Mouse (Mus musculus) stomach, embryonic 16.5 days (tissue): Measurements from ENCODE around the gene Yars2. TPM values are rescaled to one million over a fixed set of nuclear protein-coding genes. Genes with fewer than 3 reads are reported as not detected.
"Not testable (repeated sequence)": the region's sequence is repeated elsewhere in the genome, so short reads cannot be mapped to it uniquely, and the experiment has no call there.

Experiments
- ATAC-seq: fragments of 200-750 bp; cut with Nextera tagmentation; 2 replicates; pipeline ENCODE4 v1.8.0; 2017; ENCODE audit warnings: moderate number of reproducible peaks, moderate TSS enrichment; ENCODE audit not compliant: insufficient read depth, low FRiP score
- H3K27ac ChIP-seq: fragments of 300-500 bp; sonication (generic); 2 replicates; pipeline ENCODE4 v1.5.1; 2014; ENCODE audit warnings: low read length
- H3K27me3 ChIP-seq: fragments of 300-500 bp; sonication (generic); 2 replicates; pipeline ENCODE4 v1.6.1; 2014; ENCODE audit warnings: low read length, control low read depth, mixed read lengths; ENCODE audit not compliant: control insufficient read depth, insufficient read depth
- H3K36me3 ChIP-seq: fragments of 300-500 bp; sonication (generic); 2 replicates; pipeline ENCODE4 v1.6.1; 2014; ENCODE audit warnings: low read length; ENCODE audit not compliant: control insufficient read depth, insufficient read depth
- H3K4me1 ChIP-seq: fragments of 300-500 bp; sonication (generic); 2 replicates; pipeline ENCODE4 v1.6.1; 2014; ENCODE audit warnings: low read length, control low read depth, mixed read lengths; ENCODE audit not compliant: control insufficient read depth, insufficient read depth
- H3K4me2 ChIP-seq: fragments of 300-500 bp; sonication (generic); 2 replicates; pipeline ENCODE4 v1.6.1; 2014; ENCODE audit warnings: low read depth, low read length, mixed read lengths
- H3K4me3 ChIP-seq: fragments of 300-500 bp; sonication (generic); replicated peaks from 2 replicates; pipeline ENCODE4 v1.5.1; 2014; ENCODE audit warnings: mild to moderate bottlenecking, low read length
- H3K9ac ChIP-seq: fragments of 300-500 bp; sonication (generic); 2 replicates; pipeline ENCODE4 v1.6.1; 2014; ENCODE audit warnings: low read length
- H3K9me3 ChIP-seq: fragments of 300-500 bp; sonication (generic); replicated peaks from 2 replicates; pipeline ENCODE4 v1.6.1; 2016; ENCODE audit warnings: low read length, control low read depth; ENCODE audit not compliant: control insufficient read depth
- WGBS: fragments of 180-500 bp; shearing (Covaris S2); extraction: QIAGEN DNeasy Blood & Tissue Kit; methylation state at CpG from one replicate; pipeline ENCODE4 v1.1.7; 2014; 5-methylcytosine and 5-hydroxymethylcytosine counted together
- polyA plus RNA-seq: library from polyadenylated mRNA; unstranded; fragments of >200 nt; fragmentation: Nextera tagmentation; extraction: Ambion mirVana; gene quantifications from 2 replicates; pipeline ENCODE4 v1.2.1, GENCODE M21; 2015

The Yars2 gene
- polyA plus RNA-seq, 1 experiment from 2014 or later: 28.8 TPM

GRCm38 (mm10) chr16:16273752-16274151, 29.0 kb upstream of the Yars2 start:
- Histone ChIP-seq H3K9ac (no peak overlapping the region), H3K9me3 (no peaks in the 10 kb centered on the region), H3K27ac (no peak overlapping the region), H3K4me2 (no peak overlapping the region), H3K27me3 (no peaks in the 10 kb centered on the region), H3K4me1 (no peaks in the 10 kb centered on the region), H3K4me3 (no peak overlapping the region), H3K36me3 (no peaks in the 10 kb centered on the region)
- WGBS: 85% methylated on average over 6 of the region's 6 CpGs
- ATAC-seq: no peak

DNA sequence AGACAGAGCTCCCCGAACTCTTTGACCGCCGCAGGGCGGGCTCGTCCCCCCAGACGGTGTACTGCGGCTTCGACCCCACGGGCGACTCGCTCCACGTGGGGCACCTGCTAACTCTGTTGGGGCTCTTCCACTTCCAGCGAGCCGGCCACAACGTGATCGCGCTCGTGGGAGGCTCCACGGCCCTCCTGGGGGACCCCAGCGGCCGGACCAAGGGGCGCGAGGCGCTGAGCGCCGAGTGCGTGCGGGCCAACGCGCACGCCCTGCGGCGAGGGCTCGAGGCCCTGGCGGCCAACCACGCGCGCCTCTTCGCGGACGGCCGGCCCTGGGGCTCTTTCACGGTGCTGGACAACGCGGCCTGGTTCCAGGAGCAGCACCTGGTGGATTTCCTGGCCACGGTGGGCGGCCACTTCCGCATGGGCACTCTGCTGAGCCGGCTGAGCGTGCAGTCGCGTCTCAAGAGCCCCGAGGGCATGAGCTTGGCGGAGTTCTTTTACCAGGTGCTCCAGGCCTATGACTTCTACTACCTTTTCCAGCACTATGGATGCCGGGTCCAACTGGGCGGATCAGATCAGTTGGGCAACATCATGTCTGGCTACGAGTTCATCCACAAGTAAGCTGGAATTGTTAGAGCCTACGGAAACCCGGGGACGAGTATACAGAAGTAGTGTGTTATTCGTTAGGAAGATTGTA, 518 bp downstream of the Yars2 start:
- Histone ChIP-seq H3K36me3 (peaks cover 4% of the 10 kb centered on the region; the same call in 1 of the 2 replicates), H3K4me3 (peak overlapping the region; percentile 95), H3K4me1 (peaks cover 14% of the 10 kb centered on the region), H3K4me2 (peak overlapping the region; percentile 78), H3K27ac (peak overlapping the region; percentile 97), H3K9me3 (no peaks in the 10 kb centered on the region), H3K27me3 (no peaks in the 10 kb centered on the region), H3K9ac (peak overlapping the region; percentile 94)
- under 1% methylated on average over 61 of the region's 61 CpGs for WGBS
- peak; percentile 55 for ATAC-seq

- 16% methylated on average over 7 of the region's 7 CpGs for WGBS
- Histone ChIP-seq H3K27me3 (no peaks in the 10 kb centered on the region), H3K4me2 (peak overlapping the region; percentile 78), H3K4me3 (peak overlapping the region; percentile 95), H3K4me1 (peaks cover 14% of the 10 kb centered on the region), H3K9me3 (no peaks in the 10 kb centered on the region), H3K36me3 (peaks cover 4% of the 10 kb centered on the region; the same call in 1 of the 2 replicates), H3K9ac (peak overlapping the region; percentile 94), H3K27ac (peak overlapping the region; percentile 97)
- no peak for ATAC-seq
Measured at GRCm38 (mm10) chr16:16303888-16304287, 1.1 kb downstream of the Yars2 start.

GRCm38 (mm10) chr16:16311319-16311718, 8.6 kb downstream of the Yars2 start:
- 83% methylated on average over 5 of the region's 5 CpGs for WGBS
- Histone ChIP-seq H3K27ac (no peak overlapping the region), H3K36me3 (peaks cover 9% of the 10 kb centered on the region; the same call in 1 of the 2 replicates), H3K27me3 (no peaks in the 10 kb centered on the region), H3K4me1 (no peaks in the 10 kb centered on the region), H3K4me2 (no peak overlapping the region), H3K4me3 (no peak overlapping the region), H3K9ac (no peak overlapping the region), H3K9me3 (no peaks in the 10 kb centered on the region)
- no peak for ATAC-seq

GRCm38 (mm10) chr16:16325775-16326336, 23.1 kb downstream of the Yars2 start:
- ATAC-seq: no peak
- Histone ChIP-seq H3K27me3 (no peaks in the 10 kb centered on the region), H3K36me3 (peaks cover 10% of the 10 kb centered on the region; the same call in 1 of the 2 replicates), H3K4me3 (no peak overlapping the region), H3K9me3 (no peaks in the 10 kb centered on the region), H3K4me2 (no peak overlapping the region), H3K4me1 (no peaks in the 10 kb centered on the region), H3K9ac (no peak overlapping the region), H3K27ac (no peak overlapping the region)
- 80% methylated on average over 5 of the region's 5 CpGs for WGBS

DNA sequence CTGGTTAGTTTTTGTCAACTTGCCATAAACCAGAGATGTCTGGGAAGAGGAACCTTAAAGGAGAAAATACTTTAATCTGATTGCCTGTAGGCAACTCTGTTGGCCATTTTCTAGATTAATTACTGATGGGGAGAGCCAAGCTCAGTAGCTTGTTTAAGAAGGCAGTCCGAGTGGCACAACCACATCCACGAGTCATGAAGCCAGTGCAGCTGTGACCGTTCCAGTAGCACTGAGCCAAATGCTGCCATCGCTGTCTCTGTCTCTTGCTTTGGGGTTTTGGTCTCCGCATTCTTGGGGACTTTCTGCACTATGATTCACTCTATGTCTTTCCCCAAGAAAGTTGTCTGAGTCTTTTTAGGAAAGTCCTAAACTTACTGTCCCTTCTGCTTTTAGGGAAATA, 43.7 kb downstream of the Yars2 start:
- H3K4me3 ChIP-seq: no peak overlapping the region
- H3K4me1 ChIP-seq: no peaks in the 10 kb centered on the region
- H3K4me2 ChIP-seq: no peak overlapping the region
- ATAC-seq: no peak
- WGBS: 84% methylated on average over 5 of the region's 5 CpGs
- H3K27ac ChIP-seq: no peak overlapping the region
- H3K27me3 ChIP-seq: no peaks in the 10 kb centered on the region
- H3K36me3 ChIP-seq: no peaks in the 10 kb centered on the region
- H3K9me3 ChIP-seq: no peaks in the 10 kb centered on the region
- H3K9ac ChIP-seq: no peak overlapping the region

DNA sequence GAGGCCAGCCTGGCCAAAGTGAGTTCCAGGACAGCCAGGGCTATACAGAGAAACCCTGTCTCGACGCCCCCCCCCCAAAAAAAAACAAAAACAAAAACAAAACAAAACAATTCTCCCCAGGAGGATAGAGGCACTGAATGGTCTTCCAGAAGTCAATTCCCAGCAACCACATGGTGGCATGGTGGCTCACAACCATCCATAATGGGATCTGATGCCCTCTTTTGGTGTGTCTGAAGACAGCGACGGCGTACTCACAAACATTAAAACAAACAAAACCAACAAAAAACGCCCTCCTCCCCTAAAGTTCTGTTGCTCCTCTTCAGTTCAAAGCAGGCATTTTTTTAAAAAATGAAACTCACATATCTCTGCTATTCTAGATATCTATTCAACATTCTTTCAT, 55.1 kb downstream of the Yars2 start:
- Histone ChIP-seq H3K4me2 (peak overlapping the region; percentile 79), H3K9ac (peak overlapping the region; percentile 90), H3K27ac (no peak overlapping the region), H3K27me3 (no peaks in the 10 kb centered on the region), H3K4me1 (no peaks in the 10 kb centered on the region), H3K4me3 (peak overlapping the region; percentile 89), H3K36me3 (no peaks in the 10 kb centered on the region; the same call in 1 of the 2 replicates), H3K9me3 (no peaks in the 10 kb centered on the region; the same call in 1 of the 2 replicates)
- WGBS: 6% methylated on average over 6 of the region's 6 CpGs
- no peak for ATAC-seq

DNA sequence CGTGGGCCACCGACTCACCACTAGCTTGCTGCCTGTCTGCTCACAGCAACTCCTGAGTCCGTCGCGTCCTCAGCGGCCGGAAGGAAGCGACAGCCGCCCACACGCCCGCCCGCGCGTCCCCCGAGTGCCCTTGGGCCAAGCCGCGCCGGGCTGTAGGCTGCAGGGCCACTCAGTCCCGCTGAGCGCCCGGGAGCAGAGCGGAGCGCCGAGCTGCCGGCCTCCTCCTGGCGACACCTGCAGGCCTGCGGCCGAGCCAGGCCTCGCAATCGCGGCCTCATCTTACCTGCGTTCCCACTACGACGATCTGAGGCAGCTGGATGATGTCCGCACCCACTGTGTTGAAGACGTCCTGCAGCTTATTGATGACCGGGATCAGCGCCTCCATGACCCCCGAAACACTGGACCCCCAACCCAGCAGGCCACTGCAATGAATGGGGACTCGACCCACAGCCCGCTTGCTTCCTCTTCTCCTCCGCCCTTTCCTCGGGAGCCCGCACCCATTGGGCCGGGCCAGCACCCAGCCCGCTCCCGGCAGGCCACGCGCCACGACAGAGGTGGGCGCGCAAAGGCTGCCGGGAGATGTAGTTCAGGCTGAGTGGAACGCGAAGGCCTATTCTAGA, 55.8 kb downstream of the Yars2 start, which contains the start of gene Dnm1l:
TSS of gene Dnm1l (minus strand) at position 479 of the 620 bp plus-strand sequence.
- Histone ChIP-seq H3K36me3 (no peaks in the 10 kb centered on the region), H3K9me3 (no peaks in the 10 kb centered on the region), H3K4me1 (no peaks in the 10 kb centered on the region), H3K4me3 (peak within 1 kb of the TSS; percentile 89), H3K27ac (peak within 1 kb of the TSS; percentile 92), H3K4me2 (peak within 1 kb of the TSS; percentile 79), H3K9ac (peak within 1 kb of the TSS; percentile 90), H3K27me3 (no peaks in the 10 kb centered on the region)
- peak; percentile 99 for ATAC-seq
- WGBS: under 1% methylated on average over 54 of the region's 55 CpGs

- H3K9me3 ChIP-seq, ATAC-seq, H3K27ac ChIP-seq, H3K4me1 ChIP-seq, H3K27me3 ChIP-seq, H3K36me3 ChIP-seq: not testable (repeated sequence)
- 51% methylated on average over 9 of the region's 9 CpGs for WGBS
- peak overlapping the region; percentile 79 for H3K4me2 ChIP-seq
- peak overlapping the region; percentile 90 for H3K9ac ChIP-seq
- H3K4me3 ChIP-seq: peak overlapping the region; percentile 89
Measured at GRCm38 (mm10) chr16:16359101-16359482, 56.3 kb downstream of the Yars2 start.
